Mouse (Mus musculus) cerebellum, adult 2 months (tissue): ENCODE measurements around the gene Tmem108. TPM values are rescaled to one million over a fixed set of nuclear protein-coding genes. Genes with fewer than 3 reads are reported as not detected.

Experiments
- DNase-seq, 2 experiments: peaks; one replicate each; pipeline ENCODE4 v3.0.0; 2021
- H3K27ac ChIP-seq: fragments of 200-500 bp; 2 replicates; pipeline ENCODE4 v1.5.1; 2012; ENCODE audit warnings: low read length, control low read depth, inconsistent platforms; ENCODE audit not compliant: insufficient read depth
- H3K27me3 ChIP-seq: fragments of 200-500 bp; 2 replicates; pipeline ENCODE4 v1.6.1; 2012; ENCODE audit warnings: inconsistent platforms, mild to moderate bottlenecking, low read length, moderate library complexity; ENCODE audit not compliant: control insufficient read depth, insufficient read depth
- H3K4me1 ChIP-seq: fragments of 200-500 bp; 2 replicates; pipeline ENCODE4 v1.6.1; 2011; ENCODE audit warnings: low read length; ENCODE audit not compliant: control insufficient read depth, insufficient read depth
- H3K4me3 ChIP-seq: fragments of 200-500 bp; replicated peaks from 2 replicates; pipeline ENCODE3; 2011; ENCODE audit warnings: mild to moderate bottlenecking, low read depth, low read length, control low read depth; ENCODE audit not compliant: insufficient read depth
- CTCF ChIP-seq: fragments of 200-500 bp; IDR thresholded peaks from 2 replicates; pipeline ENCODE4 v1.5.1; 2011; ENCODE audit warnings: low read depth, mild to moderate bottlenecking, control low read depth, low read length, moderate library complexity, borderline replicate concordance; ENCODE audit not compliant: insufficient read depth
- POLR2A ChIP-seq: fragments of 200-500 bp; IDR thresholded peaks from 2 replicates; pipeline ENCODE4 v1.6.1; 2011; ENCODE audit warnings: low read length, control low read depth, borderline replicate concordance; ENCODE audit not compliant: insufficient read depth
- WGBS: fragments of 180-500 bp; shearing (Covaris S2); methylation state at CpG from one replicate; pipeline ENCODE4 v1.1.7; 2018; 5-methylcytosine and 5-hydroxymethylcytosine counted together
- polyA plus RNA-seq: library from polyadenylated mRNA; depleted of rRNA; stranded (reverse); fragments of >200 nt; gene quantifications from 2 replicates; pipeline ENCODE4 v1.2.3, GENCODE M21; 2012

Tmem108 gene
- polyA plus RNA-seq, 1 experiment, result 32.3 TPM

DNA sequence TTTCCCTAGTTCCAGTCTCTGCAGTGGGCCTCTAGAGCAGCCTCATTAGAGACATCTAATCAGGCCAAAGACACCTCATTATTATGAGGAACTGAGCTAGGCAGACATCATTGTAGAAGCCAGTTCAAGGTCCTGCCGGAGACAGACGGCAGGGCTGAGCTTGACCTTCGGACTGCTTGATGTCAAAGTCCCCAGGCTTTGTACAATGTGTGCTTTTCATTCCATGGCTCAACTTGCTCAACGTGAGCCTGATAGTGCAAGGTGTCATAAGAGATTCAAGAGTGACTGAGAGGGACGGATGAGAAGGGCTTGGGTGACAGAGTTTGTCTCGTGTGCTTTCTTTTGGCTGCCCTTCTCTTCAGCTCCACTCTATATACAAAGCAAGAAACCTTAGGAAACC lies 286.2 kb downstream of the Tmem108 start:
- WGBS, result 86% methylated on average over 6 of the region's 6 CpGs
- no peaks in the 10 kb centered on the region for H3K27me3 ChIP-seq
- no peak for DNase-seq

GRCm38 (mm10) chr9:103473915-103474688 lies 287.5 kb downstream of the Tmem108 start:
- H3K27ac ChIP-seq, result no peak overlapping the region
- no peak for DNase-seq
- 43% methylated on average over 13 of the region's 13 CpGs for WGBS
- H3K4me1 ChIP-seq, result no peaks in the 10 kb centered on the region
- H3K27me3 ChIP-seq, result no peaks in the 10 kb centered on the region
- H3K4me3 ChIP-seq, result no peak overlapping the region
- no peak for TF ChIP-seq POLR2A
- no peak for TF ChIP-seq CTCF

More for the DNA sequence above, 286.2 kb downstream of the Tmem108 start:
- TF ChIP-seq CTCF (no peak), POLR2A (no peak)
- Histone ChIP-seq H3K4me3 (no peak overlapping the region), H3K27ac (no peak overlapping the region), H3K4me1 (no peaks in the 10 kb centered on the region)

- 31% methylated on average over 11 of the region's 11 CpGs for WGBS
- no peak overlapping the region for H3K4me3 ChIP-seq
- no peaks in the 10 kb centered on the region for H3K27me3 ChIP-seq
- no peaks in the 10 kb centered on the region for H3K4me1 ChIP-seq
- DNase-seq, result no peak
- no peak for TF ChIP-seq CTCF
- TF ChIP-seq POLR2A, result no peak
- no peak overlapping the region for H3K27ac ChIP-seq
Measured at GRCm38 (mm10) chr9:103471784-103472183, 289.9 kb downstream of the Tmem108 start.

DNA sequence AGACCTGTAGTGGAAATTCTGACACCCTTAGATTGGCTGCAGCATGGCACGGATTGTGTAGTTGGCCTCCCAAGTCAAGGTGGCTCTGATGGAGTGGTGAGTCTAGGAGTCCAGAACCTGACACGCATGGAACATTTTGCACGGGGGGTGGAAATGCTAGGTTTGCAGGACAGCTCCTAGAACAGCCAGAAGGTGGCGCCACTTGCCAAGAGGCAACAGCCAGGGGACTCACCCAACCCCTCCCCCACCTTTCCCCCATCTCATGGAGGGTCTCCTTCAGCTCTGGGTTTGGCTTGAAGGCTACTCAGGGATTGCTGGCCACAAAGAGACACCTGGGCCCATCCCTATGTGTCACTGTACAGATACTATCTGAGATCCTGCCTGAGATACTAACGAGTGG lies 292.1 kb downstream of the Tmem108 start:
- WGBS, result 73% methylated on average over 5 of the region's 5 CpGs
- no peak for DNase-seq
- no peak overlapping the region for H3K4me3 ChIP-seq
- H3K27me3 ChIP-seq, result no peaks in the 10 kb centered on the region
- TF ChIP-seq CTCF (peak; percentile 36; the same call in 1 of the 2 replicates), POLR2A (no peak)
- no peak overlapping the region for H3K27ac ChIP-seq
- H3K4me1 ChIP-seq, result peaks cover 3% of the 10 kb centered on the region; the same call in 1 of the 2 replicates

GRCm38 (mm10) chr9:103468911-103469310 lies 292.7 kb downstream of the Tmem108 start:
- H3K4me1 ChIP-seq, result peaks cover 3% of the 10 kb centered on the region; the same call in 1 of the 2 replicates
- TF ChIP-seq POLR2A, result no peak
- TF ChIP-seq CTCF, result no peak
- no peaks in the 10 kb centered on the region for H3K27me3 ChIP-seq
- no peak for DNase-seq
- H3K27ac ChIP-seq, result no peak overlapping the region
- 93% methylated on average over 7 of the region's 7 CpGs for WGBS
- no peak overlapping the region for H3K4me3 ChIP-seq

DNA sequence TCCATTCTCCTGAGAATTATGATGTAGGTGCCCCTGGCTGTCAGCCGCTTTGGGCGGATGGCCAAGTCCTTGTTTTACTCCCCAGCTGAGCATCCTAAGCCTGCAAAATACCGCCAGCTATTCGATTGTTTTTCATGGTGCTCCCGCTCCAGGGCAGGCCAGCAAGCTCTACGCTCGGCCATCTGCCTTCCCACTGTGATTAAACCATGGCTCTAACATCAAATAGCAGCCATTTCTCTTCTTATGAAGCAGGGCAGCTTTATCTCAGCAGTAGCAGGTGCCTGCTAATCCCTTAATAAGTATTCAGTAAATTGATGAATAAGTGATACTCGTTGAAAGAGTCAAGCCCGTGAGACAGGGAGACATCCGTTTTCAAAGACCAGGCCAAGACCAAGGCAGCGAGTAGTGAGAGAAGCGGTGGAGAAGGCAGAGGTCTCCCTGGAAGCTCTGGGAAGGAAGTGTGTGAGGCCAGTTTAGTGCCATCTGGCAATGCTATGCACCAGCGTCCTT lies 295.9 kb downstream of the Tmem108 start:
- H3K27ac ChIP-seq, result no peak overlapping the region; the same call in 1 of the 2 replicates
- TF ChIP-seq CTCF (no peak), POLR2A (no peak)

DNA sequence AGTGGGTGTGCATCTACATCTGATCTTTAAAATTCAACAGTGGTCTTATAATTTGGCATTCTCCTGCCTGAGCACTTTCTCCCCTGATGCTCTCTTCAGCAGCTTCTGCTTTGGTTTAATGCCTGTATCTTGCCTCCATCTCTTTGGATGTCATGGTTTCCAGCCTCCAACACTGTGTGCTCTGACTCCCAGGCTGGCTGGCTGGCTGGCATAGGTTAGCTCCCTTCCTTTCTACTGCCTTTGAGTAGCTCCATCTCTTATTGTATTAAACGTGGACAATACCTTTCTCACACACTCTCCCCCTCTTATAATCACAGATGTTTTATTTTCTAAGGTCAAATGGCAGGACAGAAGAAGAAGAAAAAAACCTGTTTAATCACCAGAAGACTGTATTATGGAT lies 296.3 kb downstream of the Tmem108 start:
- TF ChIP-seq POLR2A (no peak), CTCF (no peak)
- Histone ChIP-seq H3K4me1 (peaks cover 3% of the 10 kb centered on the region; the same call in 1 of the 2 replicates), H3K27me3 (no peaks in the 10 kb centered on the region), H3K27ac (no peak overlapping the region), H3K4me3 (no peak overlapping the region)
- no peak for DNase-seq
- 30% methylated on average over 1 of the region's 1 CpGs for WGBS

More for the DNA sequence above, 295.9 kb downstream of the Tmem108 start:
- Histone ChIP-seq H3K27me3 (no peaks in the 10 kb centered on the region), H3K4me1 (peaks cover 3% of the 10 kb centered on the region; the same call in 1 of the 2 replicates), H3K4me3 (no peak overlapping the region)
- WGBS, result 18% methylated on average over 13 of the region's 13 CpGs
- peak in 1 of 2 experiments; percentile 22 for DNase-seq

- DNase-seq, result no peak
- WGBS, result 57% methylated on average over 6 of the region's 6 CpGs
- TF ChIP-seq CTCF (no peak), POLR2A (no peak)
- peaks cover 3% of the 10 kb centered on the region; the same call in 1 of the 2 replicates for H3K4me1 ChIP-seq
- H3K4me3 ChIP-seq, result no peak overlapping the region
- H3K27ac ChIP-seq, result no peak overlapping the region
- H3K27me3 ChIP-seq, result no peaks in the 10 kb centered on the region
Measured at GRCm38 (mm10) chr9:103463833-103464232, 297.8 kb downstream of the Tmem108 start.
